Comparison of ENCODE assay signal across 8 mouse cellular contexts in the genomic region with DNA sequence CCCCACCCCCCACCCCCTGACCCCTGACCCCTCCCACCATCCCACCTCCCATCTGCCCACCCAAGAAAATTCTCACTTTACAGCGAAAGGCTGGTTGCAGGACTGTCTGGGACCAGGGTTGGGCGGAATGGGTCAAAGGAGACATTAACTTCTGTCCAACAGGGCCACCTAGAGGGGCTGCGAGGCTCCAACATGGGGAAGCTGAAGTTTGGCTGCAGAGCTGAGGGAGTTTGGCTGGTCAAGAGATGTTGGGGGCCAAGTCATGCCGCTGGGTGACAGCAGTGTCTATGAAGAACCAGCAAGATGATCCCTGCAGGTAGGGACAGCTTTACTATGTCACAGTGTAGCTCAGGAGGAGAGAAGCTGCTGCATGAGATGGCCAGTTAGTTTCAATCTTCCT. TPM values are rescaled to one million over a fixed set of nuclear protein-coding genes. Genes with fewer than 3 reads are reported as not detected.
DNase-seq lines count a peak whose midpoint lies in the region; ATAC-seq lines count a peak whose summit lies in the region.

No protein-coding gene starts in this region.

- DNase-seq in heart, postnatal 10 days, result peak; percentile 39 to 55
- DNase-seq in heart, adult 8-10 months (ENCODE audit: low spot score), result no peak
- peak; percentile 27 for DNase-seq in urinary bladder, postnatal 14 days (ENCODE audit: low spot score)
- no peak for DNase-seq in urinary bladder, adult 18-20 months (ENCODE audit: low spot score in 2 of 2)
- DNase-seq in embryo, embryonic 11 days, result peak; percentile 54
- DNase-seq in liver, embryonic 13.5 days, result peak; percentile 16
- peak; percentile 22 to 29 for DNase-seq in spleen, postnatal 36 days (ENCODE audit: low spot score in 2 of 2)
- DNase-seq in frontal cortex, postnatal 14 days (ENCODE audit: low spot score in 2 of 2), result no peak

- H3K4me2 ChIP-seq in liver, embryonic 13.5 days, result no peak overlapping the region

- H3K27ac ChIP-seq in liver, embryonic 13.5 days, result no peak overlapping the region

- H3K27me3 ChIP-seq in liver, embryonic 13.5 days, result 0 out of 2 replicates have a peak, but pooled peaks cover 4% of the 10 kb centered on the region

- no peak overlapping the region for H3K4me3 ChIP-seq in liver, embryonic 13.5 days (replicated peaks)

- ATAC-seq in liver, embryonic 13.5 days (ENCODE audit: low read depth), result no peak

- H3K36me3 ChIP-seq in liver, embryonic 13.5 days, result no peaks in the 10 kb centered on the region

- no peaks in the 10 kb centered on the region for H3K9me3 ChIP-seq in liver, embryonic 13.5 days (replicated peaks)

- no peak overlapping the region for H3K9ac ChIP-seq in liver, embryonic 13.5 days

- WGBS in liver, embryonic 13.5 days (ENCODE audit: insufficient replicate concordance), result 28% methylated on average over 4 of the region's 4 CpGs

- no peaks in the 10 kb centered on the region for H3K4me1 ChIP-seq in liver, embryonic 13.5 days (replicated peaks)

- intact Hi-C loops in heart, postnatal 10 days (cut with DNase I), result loop anchor here (5.0 kb wide), 1 partner anchor 252 kb away; no protein-coding TSS in a partner anchor

RNA-seq across cellular contexts. Expression of a gene that starts 32.9 kb away (rescaled TPM):
- total RNA-seq in heart, postnatal 10 days (2021), result 10 to 100 TPM in 1 of 2 experiments, 1 to 10 TPM in 1; 8.4 to 10.1 TPM
- 10 to 100 TPM; 14.2 to 19.0 (median 14.4) TPM for total RNA-seq in heart, adult 8-10 months (2022)
- 8.3 and 8.9 TPM in 2 replicates for polyA plus RNA-seq in liver, embryonic 13.5 days (2015; fragmentation: Nextera tagmentation; extraction: Ambion mirVana)

Comparison
In these comparisons a context has a peak if more than half of its experiments do, and no peak if none do; other contexts are left out.
1. DNase-seq: peak in heart, postnatal 10 days (2 of 2), urinary bladder, postnatal 14 days (single experiment), embryo, embryonic 11 days (single experiment), liver, embryonic 13.5 days (single experiment) and spleen, postnatal 36 days (2 of 2); none in heart, adult 8-10 months (single experiment), urinary bladder, adult 18-20 months (0 of 2) and frontal cortex, postnatal 14 days (0 of 2).